Mouse (Mus musculus): ENCODE measurements around the gene Gm37240. TPM values are rescaled to one million over a fixed set of nuclear protein-coding genes. Genes with fewer than 3 reads are reported as not detected.

Gm37240 gene
- polyA plus RNA-seq, 1 experiment: not detected

GRCm38 (mm10) chr3:85185827-85186226 lies 701.5 kb downstream of the Gm37240 start:
- no peak for TF ChIP-seq GATA1 (IDR thresholded peaks at IDR 0.05; ENCODE audit: low read length)

- no peak for TF ChIP-seq GATA1 (IDR thresholded peaks at IDR 0.05; ENCODE audit: low read length)
These were observed 702.4 kb downstream of the Gm37240 start for GRCm38 (mm10) chr3:85184916-85185315.

- TF ChIP-seq GATA1 (IDR thresholded peaks at IDR 0.05; ENCODE audit: low read length): no peak
These were observed 703.2 kb downstream of the Gm37240 start for GRCm38 (mm10) chr3:85184151-85184550.

- no peak for TF ChIP-seq GATA1 (IDR thresholded peaks at IDR 0.05; ENCODE audit: low read length)
These were observed 710.6 kb downstream of the Gm37240 start for GRCm38 (mm10) chr3:85176736-85177135.

GRCm38 (mm10) chr3:85174542-85175469 lies 712.5 kb downstream of the Gm37240 start:
- TF ChIP-seq GATA1 (IDR thresholded peaks at IDR 0.05; ENCODE audit: low read length): no peak

- TF ChIP-seq GATA1 (IDR thresholded peaks at IDR 0.05; ENCODE audit: low read length): no peak
These were observed 713.8 kb downstream of the Gm37240 start for GRCm38 (mm10) chr3:85173441-85174071.

- no peak for TF ChIP-seq GATA1 (IDR thresholded peaks at IDR 0.05; ENCODE audit: low read length)
These were observed 714.8 kb downstream of the Gm37240 start for GRCm38 (mm10) chr3:85172532-85172931.

GRCm38 (mm10) chr3:85172096-85172495 lies 715.2 kb downstream of the Gm37240 start:
- TF ChIP-seq GATA1 (IDR thresholded peaks at IDR 0.05; ENCODE audit: low read length): no peak

GRCm38 (mm10) chr3:85168816-85169215 lies 718.5 kb downstream of the Gm37240 start:
- no peak for TF ChIP-seq GATA1 (IDR thresholded peaks at IDR 0.05; ENCODE audit: low read length)

GRCm38 (mm10) chr3:85164931-85165330 lies 722.4 kb downstream of the Gm37240 start:
- no peak for TF ChIP-seq GATA1 (IDR thresholded peaks at IDR 0.05; ENCODE audit: low read length)

GRCm38 (mm10) chr3:85163396-85163795 lies 723.9 kb downstream of the Gm37240 start:
- TF ChIP-seq GATA1 (IDR thresholded peaks at IDR 0.05; ENCODE audit: low read length): no peak

GRCm38 (mm10) chr3:85162430-85162829 lies 724.9 kb downstream of the Gm37240 start:
- no peak for TF ChIP-seq GATA1 (IDR thresholded peaks at IDR 0.05; ENCODE audit: low read length)

GRCm38 (mm10) chr3:85160816-85161215 lies 726.5 kb downstream of the Gm37240 start:
- no peak for TF ChIP-seq GATA1 (IDR thresholded peaks at IDR 0.05; ENCODE audit: low read length)

GRCm38 (mm10) chr3:85159631-85160030 lies 727.7 kb downstream of the Gm37240 start:
- TF ChIP-seq GATA1 (IDR thresholded peaks at IDR 0.05; ENCODE audit: low read length): no peak

- TF ChIP-seq GATA1 (IDR thresholded peaks at IDR 0.05; ENCODE audit: low read length): no peak
These were observed 738.5 kb downstream of the Gm37240 start for GRCm38 (mm10) chr3:85148816-85149215.

- no peak for TF ChIP-seq GATA1 (IDR thresholded peaks at IDR 0.05; ENCODE audit: low read length)
These were observed 739.2 kb downstream of the Gm37240 start for GRCm38 (mm10) chr3:85148038-85148550.

Measured in G1E-ER4 (cell line).